Mouse (Mus musculus) G1E (cell line): ENCODE results near the gene Tlr11.

Experiments
- CTCF ChIP-seq: IDR thresholded peaks from 2 replicates; pipeline ENCODE4 v1.5.1; 2012; ENCODE audit warnings: low read depth, low read length, inconsistent platforms, mixed read lengths
- GATA1 ChIP-seq: IDR thresholded peaks from 2 replicates; pipeline ENCODE4 v1.6.1; 2012; ENCODE audit warnings: borderline replicate concordance, low read length, inconsistent platforms, mixed read lengths
- GATA2 ChIP-seq: IDR thresholded peaks from 2 replicates; pipeline ENCODE4 v1.6.1; 2012; ENCODE audit warnings: low read depth, low read length, inconsistent platforms, borderline replicate concordance
- POLR2AphosphoS5 ChIP-seq: IDR thresholded peaks from 2 replicates; pipeline ENCODE4 v1.6.1; 2012; ENCODE audit warnings: low read depth, low read length, inconsistent platforms; ENCODE audit not compliant: insufficient replicate concordance
- TAL1 ChIP-seq: conservative IDR thresholded peaks from 2 replicates; pipeline ENCODE4 v1.6.1; 2012; ENCODE audit warnings: low read depth, low read length, inconsistent platforms, mixed read lengths

DNA sequence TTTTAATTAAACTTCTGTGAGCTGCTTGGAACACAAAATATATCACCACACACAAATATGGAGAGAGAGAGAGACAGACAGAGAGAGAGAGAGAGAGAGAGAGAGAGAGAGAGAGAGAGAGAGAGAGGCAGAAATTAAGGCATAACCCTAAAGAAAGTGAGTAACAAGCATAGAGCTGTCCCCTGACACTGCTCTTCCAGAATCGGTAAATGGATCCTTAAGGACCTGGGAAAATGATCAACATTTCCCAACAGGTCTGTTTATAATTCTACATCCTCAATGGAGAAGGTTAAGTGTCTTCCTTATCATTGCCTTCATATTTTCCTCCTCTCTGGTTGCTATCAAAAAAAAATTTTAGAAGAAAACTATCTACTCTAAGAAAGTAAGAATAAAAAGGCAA is 49.6 kb downstream of the Tlr11 start, which contains the start of gene Olfr738:
- TF ChIP-seq CTCF = no peak
- no peak for TF ChIP-seq TAL1
- TF ChIP-seq GATA1 = no peak
- TF ChIP-seq GATA2 = no peak
- TF ChIP-seq POLR2AphosphoS5 = no peak
